Mouse (Mus musculus) kidney, adult 2 months (tissue): ENCODE results near the gene Ppp1r14b. TPM values are rescaled to one million over a fixed set of nuclear protein-coding genes. Genes with fewer than 3 reads are reported as not detected.

ENCODE experiments used
- DNase-seq: peaks from one replicate; pipeline ENCODE4 v3.0.0; 2021
- H3K27ac ChIP-seq: fragments of 200-500 bp; 2 replicates; pipeline ENCODE4 v1.5.1; 2012; ENCODE audit warnings: low read depth, low read length, control low read depth, inconsistent platforms; ENCODE audit not compliant: insufficient read depth
- H3K27me3 ChIP-seq: fragments of 200-500 bp; replicated peaks from 2 replicates; pipeline ENCODE4 v1.6.1; 2012; ENCODE audit warnings: mild to moderate bottlenecking, moderate library complexity, low read length, inconsistent platforms; ENCODE audit not compliant: control insufficient read depth, insufficient read depth
- H3K36me3 ChIP-seq: fragments of 200-500 bp; 2 replicates; pipeline ENCODE4 v1.6.1; 2012; ENCODE audit warnings: mild to moderate bottlenecking, moderate library complexity, low read length, inconsistent platforms; ENCODE audit not compliant: control insufficient read depth, insufficient read depth
- H3K4me1 ChIP-seq: fragments of 200-500 bp; 2 replicates; pipeline ENCODE4 v1.6.1; 2011; ENCODE audit warnings: low read length; ENCODE audit not compliant: control insufficient read depth, insufficient read depth
- H3K4me3 ChIP-seq: fragments of 200-500 bp; 2 replicates; pipeline ENCODE4 v1.5.1; 2011; ENCODE audit warnings: mild to moderate bottlenecking, low read depth, low read length, control low read depth; ENCODE audit not compliant: insufficient read depth
- CTCF ChIP-seq: fragments of 200-500 bp; conservative IDR thresholded peaks from 2 replicates; pipeline ENCODE4 v1.5.1; 2011; ENCODE audit warnings: low read depth, mild to moderate bottlenecking, control low read depth, low read length, moderate library complexity, mixed read lengths; ENCODE audit not compliant: insufficient read depth, insufficient read length
- POLR2A ChIP-seq: fragments of 200-500 bp; IDR thresholded peaks from one replicate; pipeline ENCODE4 v1.6.1; 2011; ENCODE audit warnings: low read depth, low read length, control low read depth
- WGBS: fragments of 180-500 bp; shearing (Covaris S2); methylation state at CpG from one replicate; pipeline ENCODE4 v1.1.7; 2018; 5-methylcytosine and 5-hydroxymethylcytosine counted together
- polyA plus RNA-seq: library from polyadenylated mRNA; depleted of rRNA; stranded (reverse); fragments of >200 nt; gene quantifications from 2 replicates; pipeline ENCODE4 v1.2.3, GENCODE M21; 2012; rRNA removed

Ppp1r14b gene
- 48.7 and 55.3 TPM in 2 replicates for polyA plus RNA-seq

GRCm38 (mm10) chr19:6974211-6975205, at the start of gene Ppp1r14b:
Gene Ppp1r14b, plus strand, starts transcription at chr19:6974968.
- Histone ChIP-seq H3K4me1 (peaks cover 19% of the 10 kb centered on the region; the same call in 1 of the 2 replicates), H3K36me3 (no peaks in the 10 kb centered on the region), H3K4me3 (peak within 1 kb of the TSS; percentile 84), H3K27me3 (no peaks in the 10 kb centered on the region), H3K27ac (peak within 1 kb of the TSS; percentile 77)
- 1% methylated on average over 82 of the region's 84 CpGs for WGBS
- TF ChIP-seq CTCF (no peak), POLR2A (no peak)
- peak; percentile 80 for DNase-seq

GRCm38 (mm10) chr19:6925307-6925573, 49.5 kb upstream of the Ppp1r14b start, which contains the start of gene Catsperz:
Gene Catsperz, minus strand, starts transcription at chr19:6925380.
- no peak for TF ChIP-seq CTCF
- no peak for TF ChIP-seq POLR2A
- no peaks in the 10 kb centered on the region for H3K36me3 ChIP-seq
- peaks cover 17% of the 10 kb centered on the region; the same call in 1 of the 2 replicates for H3K4me1 ChIP-seq
- 7% methylated on average over 9 of the region's 9 CpGs for WGBS
- no peaks in the 10 kb centered on the region for H3K27me3 ChIP-seq
- H3K4me3 ChIP-seq, result peak within 1 kb of the TSS; percentile 12; the same call in 1 of the 2 replicates
- H3K27ac ChIP-seq, result no peak within 1 kb of the TSS
- no peak for DNase-seq

- H3K27me3 ChIP-seq, result no peaks in the 10 kb centered on the region
- 45% methylated on average over 40 of the region's 40 CpGs for WGBS
- peaks cover 17% of the 10 kb centered on the region; the same call in 1 of the 2 replicates for H3K4me1 ChIP-seq
- no peak for TF ChIP-seq CTCF
- TF ChIP-seq POLR2A, result no peak
- no peak overlapping the region for H3K27ac ChIP-seq
- no peak for DNase-seq
- no peaks in the 10 kb centered on the region for H3K36me3 ChIP-seq
- H3K4me3 ChIP-seq, result no peak overlapping the region
Measured at GRCm38 (mm10) chr19:6925611-6926329, 49.0 kb upstream of the Ppp1r14b start.

GRCm38 (mm10) chr19:6926559-6927255, 48.1 kb upstream of the Ppp1r14b start:
- WGBS, result 24% methylated on average over 26 of the region's 26 CpGs
- peak; percentile 76 for DNase-seq
- H3K27ac ChIP-seq, result no peak overlapping the region
- H3K4me3 ChIP-seq, result no peak overlapping the region
- peaks cover 17% of the 10 kb centered on the region; the same call in 1 of the 2 replicates for H3K4me1 ChIP-seq
- no peak for TF ChIP-seq POLR2A
- TF ChIP-seq CTCF, result no peak
- no peaks in the 10 kb centered on the region for H3K27me3 ChIP-seq
- no peaks in the 10 kb centered on the region for H3K36me3 ChIP-seq

- H3K27me3 ChIP-seq, result no peaks in the 10 kb centered on the region
- H3K36me3 ChIP-seq, result no peaks in the 10 kb centered on the region
- H3K27ac ChIP-seq, result no peak overlapping the region
- 62% methylated on average over 9 of the region's 9 CpGs for WGBS
- no peak for TF ChIP-seq POLR2A
- no peak for TF ChIP-seq CTCF
- DNase-seq, result no peak
- H3K4me1 ChIP-seq, result peaks cover 12% of the 10 kb centered on the region; the same call in 1 of the 2 replicates
- H3K4me3 ChIP-seq, result no peak overlapping the region
Measured at GRCm38 (mm10) chr19:6928080-6928479, 46.7 kb upstream of the Ppp1r14b start.

- 14% methylated on average over 2 of the region's 2 CpGs for WGBS
- Histone ChIP-seq H3K36me3 (no peaks in the 10 kb centered on the region), H3K4me1 (peaks cover 5% of the 10 kb centered on the region; the same call in 1 of the 2 replicates), H3K4me3 (no peak overlapping the region), H3K27me3 (no peaks in the 10 kb centered on the region), H3K27ac (no peak overlapping the region)
- no peak for DNase-seq
- TF ChIP-seq POLR2A (no peak), CTCF (no peak)
Measured at GRCm38 (mm10) chr19:6931002-6931401, 43.8 kb upstream of the Ppp1r14b start.
